Mouse (Mus musculus): Measurements from ENCODE around the gene Inpp4a.

- TF ChIP-seq CTCF (IDR thresholded peaks at IDR 0.05; ENCODE audit: low read depth, low read length) (no peak), POLR2A (IDR thresholded peaks at IDR 0.05; ENCODE audit: extremely low read depth, insufficient read depth, low read length) (no peak)
Measured at GRCm38 (mm10) chr1:37407228-37407627, 107.6 kb downstream of the Inpp4a start.
